Mouse (Mus musculus): ENCODE data around the gene Gm20518. TPM values are rescaled to one million over a fixed set of nuclear protein-coding genes. Genes with fewer than 3 reads are reported as not detected.
A peak's percentile ranks its signal among the peaks of the same experiment; 100 is the strongest.

Gene Gm20518
- polyA plus RNA-seq, 1 experiment = 1.9 TPM

- TF ChIP-seq POLR2A (IDR thresholded peaks at IDR 0.05; ENCODE audit: low read depth, low read length) (no peak), CTCF (IDR thresholded peaks at IDR 0.05; ENCODE audit: extremely low read depth, insufficient read length, insufficient replicate concordance, low read depth, low read length) (no peak)
- peaks cover under 1% of the 10 kb centered on the region; the same call in 1 of the 2 replicates for H3K27me3 ChIP-seq (ENCODE audit: control insufficient read depth, insufficient read depth, low read length)
- 78% methylated on average over 2 of the region's 2 CpGs for whole genome bisulfite sequencing
- H3K36me3 ChIP-seq (ENCODE audit: control insufficient read depth, insufficient read depth, low read length) = no peaks in the 10 kb centered on the region
- no peaks in the 10 kb centered on the region for H3K4me1 ChIP-seq (ENCODE audit: control insufficient read depth, insufficient read depth, insufficient read length, low read length)
- no peak overlapping the region for H3K27ac ChIP-seq (ENCODE audit: insufficient read depth, low read depth, low read length)
- H3K4me3 ChIP-seq (ENCODE audit: low read depth, low read length) = no peak overlapping the region
These were observed 65.0 kb downstream of the Gm20518 start for GRCm38 (mm10) chr16:17826500-17826899.

- TF ChIP-seq CTCF (IDR thresholded peaks at IDR 0.05; ENCODE audit: extremely low read depth, insufficient read length, insufficient replicate concordance, low read depth, low read length) = no peak
- TF ChIP-seq POLR2A (IDR thresholded peaks at IDR 0.05; ENCODE audit: low read depth, low read length) = no peak
- Histone ChIP-seq H3K4me1 (ENCODE audit: control insufficient read depth, insufficient read depth, insufficient read length, low read length) (peaks cover 4% of the 10 kb centered on the region), H3K27me3 (ENCODE audit: control insufficient read depth, insufficient read depth, low read length) (0 out of 2 replicates have a peak, but pooled peaks cover 4% of the 10 kb centered on the region), H3K4me3 (ENCODE audit: low read depth, low read length) (no peak overlapping the region), H3K36me3 (ENCODE audit: control insufficient read depth, insufficient read depth, low read length) (no peaks in the 10 kb centered on the region), H3K27ac (ENCODE audit: insufficient read depth, low read depth, low read length) (no peak overlapping the region)
- WGBS = 90% methylated on average over 8 of the region's 8 CpGs
These were observed 74.9 kb downstream of the Gm20518 start for GRCm38 (mm10) chr16:17816528-17816927.

- Histone ChIP-seq H3K27me3 (ENCODE audit: control insufficient read depth, insufficient read depth, low read length) (0 out of 2 replicates have a peak, but pooled peaks cover 4% of the 10 kb centered on the region), H3K27ac (ENCODE audit: insufficient read depth, low read depth, low read length) (no peak overlapping the region), H3K4me3 (ENCODE audit: low read depth, low read length) (peak overlapping the region; percentile 51), H3K36me3 (ENCODE audit: control insufficient read depth, insufficient read depth, low read length) (no peaks in the 10 kb centered on the region), H3K4me1 (ENCODE audit: control insufficient read depth, insufficient read depth, insufficient read length, low read length) (peaks cover 4% of the 10 kb centered on the region)
- TF ChIP-seq POLR2A (IDR thresholded peaks at IDR 0.05; ENCODE audit: low read depth, low read length) = no peak
- TF ChIP-seq CTCF (IDR thresholded peaks at IDR 0.05; ENCODE audit: extremely low read depth, insufficient read length, insufficient replicate concordance, low read depth, low read length) = peak; percentile 90
- WGBS = 4% methylated on average over 63 of the region's 63 CpGs
These were observed 75.8 kb downstream of the Gm20518 start for GRCm38 (mm10) chr16:17815411-17816402.

GRCm38 (mm10) chr16:17813173-17813572 lies 78.3 kb downstream of the Gm20518 start:
- no peak overlapping the region for H3K27ac ChIP-seq (ENCODE audit: insufficient read depth, low read depth, low read length)
- 63% methylated on average over 4 of the region's 4 CpGs for WGBS
- peaks cover 10% of the 10 kb centered on the region for H3K27me3 ChIP-seq (ENCODE audit: control insufficient read depth, insufficient read depth, low read length)
- no peak overlapping the region for H3K4me3 ChIP-seq (ENCODE audit: low read depth, low read length)
- H3K4me1 ChIP-seq (ENCODE audit: control insufficient read depth, insufficient read depth, insufficient read length, low read length) = peaks cover 4% of the 10 kb centered on the region
- no peaks in the 10 kb centered on the region for H3K36me3 ChIP-seq (ENCODE audit: control insufficient read depth, insufficient read depth, low read length)
- no peak for TF ChIP-seq CTCF (IDR thresholded peaks at IDR 0.05; ENCODE audit: extremely low read depth, insufficient read length, insufficient replicate concordance, low read depth, low read length)
- TF ChIP-seq POLR2A (IDR thresholded peaks at IDR 0.05; ENCODE audit: low read depth, low read length) = no peak

GRCm38 (mm10) chr16:17812120-17812519 lies 79.4 kb downstream of the Gm20518 start:
- no peak overlapping the region for H3K27ac ChIP-seq (ENCODE audit: insufficient read depth, low read depth, low read length)
- H3K36me3 ChIP-seq (ENCODE audit: control insufficient read depth, insufficient read depth, low read length) = no peaks in the 10 kb centered on the region
- no peak overlapping the region for H3K4me3 ChIP-seq (ENCODE audit: low read depth, low read length)
- peaks cover 21% of the 10 kb centered on the region for H3K27me3 ChIP-seq (ENCODE audit: control insufficient read depth, insufficient read depth, low read length)
- H3K4me1 ChIP-seq (ENCODE audit: control insufficient read depth, insufficient read depth, insufficient read length, low read length) = peaks cover 6% of the 10 kb centered on the region
- WGBS = 4% methylated on average over 5 of the region's 5 CpGs
- TF ChIP-seq CTCF (IDR thresholded peaks at IDR 0.05; ENCODE audit: extremely low read depth, insufficient read length, insufficient replicate concordance, low read depth, low read length) (no peak), POLR2A (IDR thresholded peaks at IDR 0.05; ENCODE audit: low read depth, low read length) (no peak)

- no peak for TF ChIP-seq CTCF (IDR thresholded peaks at IDR 0.05; ENCODE audit: extremely low read depth, insufficient read length, insufficient replicate concordance, low read depth, low read length)
- no peak for TF ChIP-seq POLR2A (IDR thresholded peaks at IDR 0.05; ENCODE audit: low read depth, low read length)
- WGBS = 51% methylated on average over 7 of the region's 7 CpGs
- Histone ChIP-seq H3K36me3 (ENCODE audit: control insufficient read depth, insufficient read depth, low read length) (no peaks in the 10 kb centered on the region), H3K27ac (ENCODE audit: insufficient read depth, low read depth, low read length) (no peak overlapping the region), H3K4me1 (ENCODE audit: control insufficient read depth, insufficient read depth, insufficient read length, low read length) (peaks cover 8% of the 10 kb centered on the region), H3K4me3 (ENCODE audit: low read depth, low read length) (no peak overlapping the region), H3K27me3 (ENCODE audit: control insufficient read depth, insufficient read depth, low read length) (peaks cover 38% of the 10 kb centered on the region)
These were observed 81.8 kb downstream of the Gm20518 start for GRCm38 (mm10) chr16:17809711-17810110.

- Histone ChIP-seq H3K4me3 (ENCODE audit: low read depth, low read length) (no peak overlapping the region), H3K36me3 (ENCODE audit: control insufficient read depth, insufficient read depth, low read length) (no peaks in the 10 kb centered on the region), H3K27ac (ENCODE audit: insufficient read depth, low read depth, low read length) (no peak overlapping the region), H3K27me3 (ENCODE audit: control insufficient read depth, insufficient read depth, low read length) (peaks cover 43% of the 10 kb centered on the region), H3K4me1 (ENCODE audit: control insufficient read depth, insufficient read depth, insufficient read length, low read length) (peaks cover 12% of the 10 kb centered on the region)
- TF ChIP-seq POLR2A (IDR thresholded peaks at IDR 0.05; ENCODE audit: low read depth, low read length) (no peak), CTCF (IDR thresholded peaks at IDR 0.05; ENCODE audit: extremely low read depth, insufficient read length, insufficient replicate concordance, low read depth, low read length) (no peak)
- 88% methylated on average over 4 of the region's 4 CpGs for WGBS
These were observed 82.3 kb downstream of the Gm20518 start for GRCm38 (mm10) chr16:17809125-17809524.
